ENCODE assay signal across 7 mouse cellular contexts in genomic region chr16:37011922-37012289, GRCm38 (mm10). TPM values are rescaled to one million over a fixed set of nuclear protein-coding genes. Genes with fewer than 3 reads are reported as not detected.
A peak's percentile ranks its signal among the peaks of the same experiment; 100 is the strongest.
DNase-seq lines count a peak whose midpoint lies in the region; ATAC-seq and TF ChIP-seq lines count a peak whose summit lies in the region.

No protein-coding gene starts in this region.

- DNase-seq in lung, embryonic 14.5 days: peak; percentile 21
- DNase-seq in lung, postnatal 14 days: no peak
- no peak for DNase-seq in limb, embryonic 11.5 days (ENCODE audit: low spot score)
- DNase-seq in ovary, adult 18-20 months (ENCODE audit: low spot score): no peak
- no peak for DNase-seq in layer of hippocampus, postnatal 25 days (ENCODE audit: extremely low spot score in 1 of 2, low spot score in 1 of 2)

- H3K27ac ChIP-seq in lung, embryonic 14.5 days (ENCODE audit: low read depth): no peak overlapping the region
- H3K27ac ChIP-seq in limb, embryonic 11.5 days (replicated peaks; ENCODE audit: low read depth, low read length): no peak overlapping the region
- H3K27ac ChIP-seq in olfactory bulb, adult 2 months (ENCODE audit: insufficient read depth, low read depth, low read length): no peak overlapping the region

- H3K4me3 ChIP-seq in lung, embryonic 14.5 days (ENCODE audit: low read depth, low read length): peak overlapping the region; percentile 94
- H3K4me3 ChIP-seq in limb, embryonic 11.5 days (ENCODE audit: low read depth, low read length): peak overlapping the region; percentile 96
- H3K4me3 ChIP-seq in olfactory bulb, adult 2 months (ENCODE audit: insufficient read depth, low read depth, low read length): peak overlapping the region; percentile 71

- WGBS in lung, embryonic 14.5 days: under 1% methylated on average over 26 of the region's 26 CpGs
- under 1% methylated on average over 26 of the region's 26 CpGs for WGBS in limb, embryonic 11.5 days
- WGBS in olfactory bulb, adult 2 months: under 1% methylated on average over 26 of the region's 26 CpGs

- no peaks in the 10 kb centered on the region for H3K9me3 ChIP-seq in lung, embryonic 14.5 days (ENCODE audit: low read depth, low read length)
- no peaks in the 10 kb centered on the region for H3K9me3 ChIP-seq in limb, embryonic 11.5 days (ENCODE audit: control insufficient read depth, low read length)

- peaks cover 6% of the 10 kb centered on the region; the same call in 1 of the 2 replicates for H3K36me3 ChIP-seq in lung, embryonic 14.5 days (ENCODE audit: insufficient read depth)
- no peaks in the 10 kb centered on the region for H3K36me3 ChIP-seq in limb, embryonic 11.5 days (ENCODE audit: control insufficient read depth, insufficient read depth, low read length)

- TF ChIP-seq POLR2A in olfactory bulb, adult 2 months (IDR thresholded peaks at IDR 0.05; ENCODE audit: insufficient read depth, low read depth, low read length): no peak

- peak overlapping the region; percentile 72 for H3K4me2 ChIP-seq in lung, embryonic 14.5 days
- peak overlapping the region; percentile 76 for H3K4me2 ChIP-seq in limb, embryonic 11.5 days (ENCODE audit: low read depth, severe bottlenecking)

- peak; percentile 75; the same call in 1 of the 2 replicates for ATAC-seq in lung, embryonic 14.5 days (ENCODE audit: insufficient read depth)
- ATAC-seq in erythroblast, adult 5-6 weeks (replicated peaks; ENCODE audit: low FRiP score, poor library complexity, severe bottlenecking): peak; percentile 67
- peak; percentile 38; the same call in 1 of the 2 replicates for ATAC-seq in limb, embryonic 11.5 days (ENCODE audit: insufficient number of reproducible peaks, low FRiP score, low TSS enrichment, low read depth)

- no peaks in the 10 kb centered on the region for H3K27me3 ChIP-seq in lung, embryonic 14.5 days (ENCODE audit: insufficient read depth, low read length)
- no peaks in the 10 kb centered on the region for H3K27me3 ChIP-seq in limb, embryonic 11.5 days (ENCODE audit: control insufficient read depth, insufficient read depth, low read length)

- 0 out of 2 replicates have a peak, but pooled peaks cover 4% of the 10 kb centered on the region for H3K4me1 ChIP-seq in lung, embryonic 14.5 days (ENCODE audit: insufficient read depth)
- H3K4me1 ChIP-seq in limb, embryonic 11.5 days (ENCODE audit: control insufficient read depth, insufficient read depth, low read length): no peaks in the 10 kb centered on the region
- H3K4me1 ChIP-seq in olfactory bulb, adult 2 months (ENCODE audit: control insufficient read depth, insufficient read depth, low read length): peaks cover 4% of the 10 kb centered on the region

- peak overlapping the region; percentile 81 for H3K9ac ChIP-seq in lung, embryonic 14.5 days
- H3K9ac ChIP-seq in limb, embryonic 11.5 days (ENCODE audit: low read length): peak overlapping the region; percentile 82

- no peak for TF ChIP-seq CTCF in lung, embryonic 14.5 days (IDR thresholded peaks at IDR 0.05; ENCODE audit: low read depth)
- TF ChIP-seq CTCF in olfactory bulb, adult 2 months (IDR thresholded peaks at IDR 0.05; ENCODE audit: insufficient read depth, low read depth, low read length): no peak

RNA-seq across cellular contexts. Expression of gene Polq, which starts 0.3 kb away (rescaled TPM):
- 12.3 and 13.1 TPM in 2 replicates for polyA plus RNA-seq in lung, embryonic 14.5 days (2014; fragmentation: Nextera tagmentation; extraction: Ambion mirVana)
- 10.2 and 12.7 TPM in 2 replicates for total RNA-seq in erythroblast, adult 5-6 weeks (2015; ENCODE audit: low replicate concordance)
- total RNA-seq in erythroblast, adult 5-6 weeks (2017; ENCODE audit: low replicate concordance): 14.1 and 30.5 TPM in 2 replicates
- polyA plus RNA-seq in limb, embryonic 11.5 days (2014; fragmentation: Nextera tagmentation; extraction: Ambion mirVana): 12.8 and 13.7 TPM in 2 replicates
- polyA plus RNA-seq in olfactory bulb, adult 2 months (2012; ENCODE audit: insufficient read depth, insufficient read length, low replicate concordance, missing spikeins): not detected in 2 replicates
- total RNA-seq in layer of hippocampus, postnatal 25 days (2021): under 1 TPM; 0.87 to 0.91 TPM

RNA-seq across cellular contexts. Expression of gene Fbxo40, which starts 21.6 kb away (rescaled TPM):
- polyA plus RNA-seq in lung, embryonic 14.5 days (2014; fragmentation: Nextera tagmentation; extraction: Ambion mirVana): 0.20 TPM in 1 of 2 replicates, not detected in the other
- total RNA-seq in erythroblast, adult 5-6 weeks (2015; ENCODE audit: low replicate concordance): not detected in 2 replicates
- total RNA-seq in erythroblast, adult 5-6 weeks (2017; ENCODE audit: low replicate concordance): 0.17 and 0.28 TPM in 2 replicates
- polyA plus RNA-seq in limb, embryonic 11.5 days (2014; fragmentation: Nextera tagmentation; extraction: Ambion mirVana): 0.05 and 0.92 TPM in 2 replicates
- polyA plus RNA-seq in olfactory bulb, adult 2 months (2012; ENCODE audit: insufficient read depth, insufficient read length, low replicate concordance, missing spikeins): not detected in 2 replicates
- not detected for total RNA-seq in layer of hippocampus, postnatal 25 days (2021)

Comparison
In these comparisons a context has a peak if more than half of its experiments do, and no peak if none do; other contexts are left out.
1. RNA of gene Polq, which starts 0.3 kb away (polyA plus RNA-seq): 12.8 to 13.7 TPM in limb, embryonic 11.5 days and 12.3 to 13.1 TPM in lung, embryonic 14.5 days; not detected in olfactory bulb, adult 2 months; every median in the first group is over 10 times any median in the second.
2. Peak in every context shown above with its lines, with median percentiles within 50 percentile points of each other: ATAC-seq and H3K4me3 ChIP-seq.